Mouse (Mus musculus) MEL (cell line): Measurements from ENCODE around the gene Map3k10. TPM values are rescaled to one million over a fixed set of nuclear protein-coding genes. Genes with fewer than 3 reads are reported as not detected.

Experiments
- DNase-seq: peaks from one replicate; pipeline ENCODE4 v3.0.0; 2011; ENCODE audit warnings: low read depth, low spot score
- H3K27ac ChIP-seq: 2 replicates; pipeline ENCODE4 v1.5.1; 2012; ENCODE audit warnings: low read depth, mild to moderate bottlenecking, control low read depth, low read length, moderate library complexity; ENCODE audit not compliant: control insufficient read depth
- H3K27me3 ChIP-seq, 2 experiments: fragments of 150-350 bp in 1 of 2; sonication (generic) in 1 of 2; 2 replicates each; pipeline ENCODE4 v1.6.1; 2012; ENCODE audit warnings: low read length in 2 of 2, mild to moderate bottlenecking in 2 of 2, improper control_type of control experiment in 1 of 2, moderate library complexity in 1 of 2; ENCODE audit not compliant: insufficient read depth in 2 of 2, control insufficient read depth in 1 of 2
- H3K36me3 ChIP-seq, 2 experiments: 2 replicates each; pipeline ENCODE4 v1.6.1; 2012 to 2014; ENCODE audit warnings: low read length in 2 of 2, improper control_type of control experiment in 1 of 2, inconsistent platforms in 1 of 2, mild to moderate bottlenecking in 1 of 2; ENCODE audit not compliant: insufficient read depth in 2 of 2, control insufficient read depth in 1 of 2
- H3K4me1 ChIP-seq, 2 experiments: fragments of 150-350 bp in 1 of 2; sonication (generic) in 1 of 2; 2 replicates each; pipeline ENCODE4 v1.6.1; 2012; ENCODE audit warnings: low read length in 2 of 2, improper control_type of control experiment in 1 of 2, mild to moderate bottlenecking in 1 of 2; ENCODE audit not compliant: insufficient read depth in 2 of 2, control insufficient read depth in 1 of 2
- H3K4me3 ChIP-seq, 2 experiments: fragments of 150-350 bp in 1 of 2; sonication (generic) in 1 of 2; 2 replicates each; pipeline ENCODE4 v1.5.1; 2012; ENCODE audit warnings: low read depth in 2 of 2, low read length in 2 of 2, mild to moderate bottlenecking in 2 of 2, moderate library complexity in 2 of 2, control low read depth in 1 of 2, improper control_type of control experiment in 1 of 2; ENCODE audit not compliant: control insufficient read depth in 1 of 2, insufficient read depth in 1 of 2
- H3K79me2 ChIP-seq: 2 replicates; pipeline ENCODE4 v1.6.1; 2012; ENCODE audit warnings: mild to moderate bottlenecking, low read length, moderate library complexity; ENCODE audit not compliant: control insufficient read depth, poor library complexity, insufficient read depth
- H3K9ac ChIP-seq: 2 replicates; pipeline ENCODE4 v1.6.1; 2012; ENCODE audit warnings: low read depth, mild to moderate bottlenecking, control low read depth, low read length, moderate library complexity; ENCODE audit not compliant: control insufficient read depth, poor library complexity, severe bottlenecking
- H3K9me3 ChIP-seq: fragments of 150-350 bp; sonication (generic); replicated peaks from 2 replicates; pipeline ENCODE4 v1.6.1; 2012; ENCODE audit warnings: mild to moderate bottlenecking, low read length, improper control_type of control experiment, moderate library complexity; ENCODE audit not compliant: insufficient read depth
- BHLHE40 ChIP-seq: IDR thresholded peaks from 2 replicates; pipeline ENCODE4 v1.6.1; 2012; ENCODE audit warnings: low read depth, mild to moderate bottlenecking, inconsistent platforms, low read length, improper control_type of control experiment, borderline replicate concordance
- CHD1 ChIP-seq: IDR thresholded peaks from 2 replicates; pipeline ENCODE4 v1.6.1; 2012; ENCODE audit warnings: low read depth, mild to moderate bottlenecking, inconsistent platforms, low read length, improper control_type of control experiment
- CHD2 ChIP-seq: IDR thresholded peaks from 2 replicates; pipeline ENCODE4 v1.6.1; 2011; ENCODE audit warnings: low read length, improper control_type of control experiment
- CTCF ChIP-seq, 3 experiments: IDR thresholded peaks in 2 of 3; conservative IDR thresholded peaks in 1 of 3; 2 replicates each; pipeline ENCODE4 v1.5.1; 2011 to 2012; ENCODE audit warnings: low read length in 3 of 3, low read depth in 2 of 3, mild to moderate bottlenecking in 2 of 3, improper control_type of control experiment in 1 of 3, inconsistent platforms in 1 of 3, mixed read lengths in 1 of 3, moderate library complexity in 1 of 3; ENCODE audit not compliant: control insufficient read depth in 1 of 3, insufficient read depth in 1 of 3, poor library complexity in 1 of 3, severe bottlenecking in 1 of 3
- E2F4 ChIP-seq: IDR thresholded peaks from 2 replicates; pipeline ENCODE4 v1.6.1; 2011; ENCODE audit warnings: low read depth, low read length, improper control_type of control experiment, borderline replicate concordance
- ELF1 ChIP-seq: IDR thresholded peaks from 2 replicates; pipeline ENCODE4 v1.6.1; 2014; ENCODE audit warnings: low read depth, mild to moderate bottlenecking, inconsistent platforms, low read length, improper control_type of control experiment, moderate library complexity
- EP300 ChIP-seq, 2 experiments: IDR thresholded peaks; 2 replicates each; pipeline ENCODE4 v1.6.1; 2011; ENCODE audit warnings: improper control_type of control experiment in 2 of 2, low read length in 2 of 2, low read depth in 1 of 2, mild to moderate bottlenecking in 1 of 2
- ETS1 ChIP-seq: IDR thresholded peaks from 2 replicates; pipeline ENCODE4 v1.6.1; 2012; ENCODE audit warnings: low read depth, mild to moderate bottlenecking, inconsistent platforms, low read length, improper control_type of control experiment, moderate library complexity
- GABPA ChIP-seq: IDR thresholded peaks from 2 replicates; pipeline ENCODE4 v1.6.1; 2012; ENCODE audit warnings: low read depth, mild to moderate bottlenecking, inconsistent platforms, low read length, improper control_type of control experiment, moderate library complexity
- GATA1 ChIP-seq: IDR thresholded peaks from 2 replicates; pipeline ENCODE4 v1.6.1; 2011; ENCODE audit warnings: low read depth, low read length, improper control_type of control experiment
- HCFC1 ChIP-seq: IDR thresholded peaks from 2 replicates; pipeline ENCODE4 v1.6.1; 2012; ENCODE audit warnings: low read depth, mild to moderate bottlenecking, inconsistent platforms, low read length, improper control_type of control experiment, moderate library complexity
- JUND ChIP-seq: IDR thresholded peaks from 2 replicates; pipeline ENCODE4 v1.6.1; 2011; ENCODE audit warnings: low read depth, mild to moderate bottlenecking, improper control_type of control experiment, low read length
- KAT2A ChIP-seq: conservative IDR thresholded peaks from 2 replicates; pipeline ENCODE4 v1.6.1; 2012; ENCODE audit warnings: low read depth, low read length, improper control_type of control experiment, inconsistent platforms
- MAFK ChIP-seq: IDR thresholded peaks from 2 replicates; pipeline ENCODE4 v1.6.1; 2011; ENCODE audit warnings: low read depth, mild to moderate bottlenecking, low read length, improper control_type of control experiment, borderline replicate concordance
- MAZ ChIP-seq: IDR thresholded peaks from 2 replicates; pipeline ENCODE4 v1.6.1; 2012; ENCODE audit warnings: low read depth, mild to moderate bottlenecking, inconsistent platforms, low read length, improper control_type of control experiment
- MXI1 ChIP-seq: IDR thresholded peaks from 2 replicates; pipeline ENCODE4 v1.6.1; 2011; ENCODE audit warnings: mild to moderate bottlenecking, low read depth, low read length, improper control_type of control experiment
- MYB ChIP-seq: IDR thresholded peaks from 2 replicates; pipeline ENCODE4 v1.6.1; 2011; ENCODE audit warnings: mild to moderate bottlenecking, low read depth, low read length, improper control_type of control experiment
- MYC ChIP-seq: IDR thresholded peaks from 2 replicates; pipeline ENCODE4 v1.6.1; 2011; ENCODE audit warnings: low read depth, mild to moderate bottlenecking, low read length, improper control_type of control experiment, moderate library complexity
- NELFE ChIP-seq: IDR thresholded peaks from 2 replicates; pipeline ENCODE4 v1.6.1; 2011; ENCODE audit warnings: low read depth, low read length, improper control_type of control experiment
- NRF1 ChIP-seq: IDR thresholded peaks from 2 replicates; pipeline ENCODE4 v1.6.1; 2014; ENCODE audit warnings: low read depth, mild to moderate bottlenecking, inconsistent platforms, low read length, improper control_type of control experiment, moderate library complexity; ENCODE audit not compliant: poor library complexity, insufficient read depth, severe bottlenecking
- POLR2A ChIP-seq, 2 experiments: IDR thresholded peaks; 2 replicates each; pipeline ENCODE4 v1.6.1; 2011 to 2012; ENCODE audit warnings: low read length in 2 of 2, mild to moderate bottlenecking in 2 of 2, control low read depth in 1 of 2, improper control_type of control experiment in 1 of 2, low read depth in 1 of 2, moderate library complexity in 1 of 2; ENCODE audit not compliant: control insufficient read depth in 1 of 2, insufficient read depth in 1 of 2, poor library complexity in 1 of 2
- POLR2AphosphoS2 ChIP-seq: IDR thresholded peaks from 2 replicates; pipeline ENCODE4 v1.6.1; 2011; ENCODE audit warnings: low read length, improper control_type of control experiment
- POLR2AphosphoS5 ChIP-seq: IDR thresholded peaks from 2 replicates; pipeline ENCODE4 v1.6.1; 2012; ENCODE audit warnings: low read depth, borderline replicate concordance, mild to moderate bottlenecking, inconsistent platforms, low read length, moderate library complexity, mixed read lengths
- RAD21 ChIP-seq: IDR thresholded peaks from 2 replicates; pipeline ENCODE4 v1.6.1; 2011; ENCODE audit warnings: mild to moderate bottlenecking, low read depth, low read length, improper control_type of control experiment
- RCOR1 ChIP-seq: IDR thresholded peaks from 2 replicates; pipeline ENCODE4 v1.6.1; 2012; ENCODE audit warnings: low read depth, mild to moderate bottlenecking, inconsistent platforms, low read length, improper control_type of control experiment
- SIN3A ChIP-seq: IDR thresholded peaks from 2 replicates; pipeline ENCODE4 v1.6.1; 2012; ENCODE audit warnings: low read length, improper control_type of control experiment, inconsistent platforms
- SMC3 ChIP-seq: IDR thresholded peaks from 2 replicates; pipeline ENCODE4 v1.6.1; 2011; ENCODE audit warnings: low read depth, low read length, improper control_type of control experiment
- TAL1 ChIP-seq: IDR thresholded peaks from 2 replicates; pipeline ENCODE4 v1.6.1; 2012; ENCODE audit warnings: mild to moderate bottlenecking, inconsistent platforms, low read length, moderate library complexity, mixed read lengths
- TBP ChIP-seq: IDR thresholded peaks from 2 replicates; pipeline ENCODE4 v1.8.0; 2011; ENCODE audit warnings: low read depth, low read length, improper control_type of control experiment
- TCF12 ChIP-seq: IDR thresholded peaks from 2 replicates; pipeline ENCODE4 v1.6.1; 2014; ENCODE audit warnings: low read depth, mild to moderate bottlenecking, inconsistent platforms, low read length, improper control_type of control experiment, moderate library complexity
- USF1 ChIP-seq: IDR thresholded peaks from 2 replicates; pipeline ENCODE4 v1.6.1; 2014; ENCODE audit warnings: low read depth, mild to moderate bottlenecking, inconsistent platforms, low read length, improper control_type of control experiment, moderate library complexity
- USF2 ChIP-seq, 2 experiments: IDR thresholded peaks; 2 replicates each; pipeline ENCODE4 v1.6.1; 2011 to 2012; ENCODE audit warnings: improper control_type of control experiment in 2 of 2, low read length in 2 of 2, borderline replicate concordance in 1 of 2, inconsistent platforms in 1 of 2, low read depth in 1 of 2, mild to moderate bottlenecking in 1 of 2; ENCODE audit not compliant: insufficient read depth in 1 of 2
- ZC3H11A ChIP-seq: IDR thresholded peaks from 2 replicates; pipeline ENCODE4 v1.6.1; 2012; ENCODE audit warnings: low read depth, mild to moderate bottlenecking, inconsistent platforms, low read length, improper control_type of control experiment
- ZKSCAN1 ChIP-seq: IDR thresholded peaks from 2 replicates; pipeline ENCODE4 v1.6.1; 2012; ENCODE audit warnings: low read depth, mild to moderate bottlenecking, inconsistent platforms, low read length, improper control_type of control experiment, moderate library complexity
- ZNF384 ChIP-seq: IDR thresholded peaks from 2 replicates; pipeline ENCODE4 v1.6.1; 2012; ENCODE audit warnings: low read depth, mild to moderate bottlenecking, inconsistent platforms, low read length, improper control_type of control experiment
- polyA plus RNA-seq, 2 experiments: library from polyadenylated mRNA; stranded (reverse) in 1 of 2; unstranded in 1 of 2; fragments of >175 nt in 1 of 2; fragments of >200 nt in 1 of 2; gene quantifications; 2 replicates each; pipeline versions ENCODE4 v1.2.1 to v1.2.4; 2012; ENCODE audit warnings: low replicate concordance in 2 of 2, low read depth in 1 of 2; ENCODE audit not compliant: insufficient read length in 2 of 2, insufficient read depth in 1 of 2, missing spikeins in 1 of 2
- total RNA-seq: library from RNA; depleted of rRNA; stranded (reverse); fragments of 300-350 nt; gene quantifications from 2 replicates; pipeline ENCODE4 v1.2.3, GENCODE M21; 2012; rRNA removed

Gene Map3k10
- 22.0 and 24.8 TPM in 2 replicates for total RNA-seq
- 10 to 100 TPM in 1 of 2 experiments, not detected in 1; 33.3 TPM for polyA plus RNA-seq

- H3K27ac ChIP-seq = peak within 1 kb of the TSS; percentile 100
- H3K79me2 ChIP-seq = peaks cover 10% of the 10 kb centered on the region
- H3K27me3 ChIP-seq = no peaks in the 10 kb centered on the region
- peaks cover 2 to 21% of the 10 kb centered on the region in 2 experiments; a peak in 3 of 4 replicates for H3K4me1 ChIP-seq
- H3K9ac ChIP-seq = peak within 1 kb of the TSS; percentile 99
- peak within 1 kb of the TSS; percentile 71 to 99 for H3K4me3 ChIP-seq
- peaks cover 0 to 13% of the 10 kb centered on the region in 2 experiments; a peak in 2 of 4 replicates for H3K36me3 ChIP-seq
- DNase-seq = peak; percentile 97
- no peaks in the 10 kb centered on the region for H3K9me3 ChIP-seq
- TF ChIP-seq CTCF (IDR thresholded peaks at IDR 0.05 in 2 of 3, conservative IDR thresholded peaks at IDR 0.05 in 1 of 3; ENCODE audit: control insufficient read depth in 1 of 3, insufficient read depth in 1 of 3, low read depth in 2 of 3, low read length in 3 of 3, poor library complexity in 1 of 3, severe bottlenecking in 1 of 3) (no peak), SMC3 (no peak), USF2 (IDR thresholded peaks at IDR 0.05; ENCODE audit: borderline replicate concordance in 1 of 2, insufficient read depth in 1 of 2, low read depth in 1 of 2, low read length in 2 of 2) (no peak), E2F4 (no peak), ELF1 (peak; percentile 39; the same call in 1 of the 2 replicates), TAL1 (no peak), POLR2AphosphoS5 (0 out of 2 replicates have a peak, but pooled peaks have one; percentile 57), MAFK (no peak), USF1 (0 out of 2 replicates have a peak, but pooled peaks have one; percentile 26), GATA1 (no peak), MYB (no peak), RCOR1 (no peak), KAT2A (peak; percentile 84), NELFE (peak; percentile 56), EP300 (IDR thresholded peaks at IDR 0.05; ENCODE audit: low read depth in 1 of 2, low read length in 2 of 2) (no peak), GABPA (no peak), ZNF384 (no peak), HCFC1 (peak; percentile 94), SIN3A (peak; percentile 91), POLR2AphosphoS2 (0 out of 2 replicates have a peak, but pooled peaks have one; percentile 67), ZKSCAN1 (0 out of 2 replicates have a peak, but pooled peaks have one; percentile 20), ETS1 (no peak), RAD21 (no peak), TBP (peak; percentile 49; the same call in 1 of the 2 replicates), JUND (no peak), POLR2A (IDR thresholded peaks at IDR 0.05; ENCODE audit: control insufficient read depth in 1 of 2, insufficient read depth in 1 of 2, low read depth in 1 of 2, low read length in 2 of 2, poor library complexity in 1 of 2) (peak; percentile 63 to 71; a peak in 3 of 4 replicates), ZC3H11A (no peak), MXI1 (peak; percentile 66; the same call in 1 of the 2 replicates), BHLHE40 (0 out of 2 replicates have a peak, but pooled peaks have one; percentile 0), MAZ (peak; percentile 94), CHD1 (peak; percentile 83), CHD2 (no peak; the same call in 1 of the 2 replicates), NRF1 (peak; percentile 4; the same call in 1 of the 2 replicates), MYC (peak; percentile 80), TCF12 (no peak; the same call in 1 of the 2 replicates)
Measured at GRCm38 (mm10) chr7:27674522-27675221, at the start of gene Map3k10. Gene Map3k10, minus strand, starts transcription at chr7:27674598.
